Mouse (Mus musculus): ENCODE measurements at regions not wholly inside any gene's neighbourhood (a gene's known extent, or its start where the extent isn't known, plus 50 kb on each side); places are given as distances from the start of the nearest gene placed in this dataset.

DNA sequence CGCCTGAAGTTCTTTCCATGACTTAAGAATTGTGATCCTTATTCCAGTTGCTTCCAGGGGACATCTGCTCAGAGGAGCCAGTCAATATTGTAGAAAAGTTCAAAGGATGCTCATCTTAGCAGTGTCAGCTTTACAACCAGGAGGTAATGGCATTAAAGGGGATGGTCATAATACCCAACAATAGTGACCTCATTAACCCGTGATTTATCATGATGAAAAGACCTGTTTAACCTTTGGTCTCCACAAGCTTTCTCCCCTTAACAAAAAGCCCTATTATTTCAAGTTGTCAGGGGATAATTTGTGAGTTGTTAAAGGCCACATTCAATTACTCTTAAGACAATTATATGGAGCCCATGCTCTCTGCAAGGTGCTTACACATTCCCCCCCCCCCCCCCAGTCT, 54.3 kb upstream of the Htatip2 start:
- 8% methylated on average over 2 of the region's 2 CpGs for WGBS
- Histone ChIP-seq H3K27ac (no peak overlapping the region), H3K9me3 (no peaks in the 10 kb centered on the region), H3K27me3 (peaks cover 31% of the 10 kb centered on the region), H3K4me1 (no peaks in the 10 kb centered on the region), H3K9ac (no peak overlapping the region), H3K4me3 (no peak overlapping the region), H3K4me2 (replicated peaks) (no peak overlapping the region), H3K36me3 (no peaks in the 10 kb centered on the region)
- ATAC-seq (ENCODE audit: low FRiP score, low read depth), result no peak

DNA sequence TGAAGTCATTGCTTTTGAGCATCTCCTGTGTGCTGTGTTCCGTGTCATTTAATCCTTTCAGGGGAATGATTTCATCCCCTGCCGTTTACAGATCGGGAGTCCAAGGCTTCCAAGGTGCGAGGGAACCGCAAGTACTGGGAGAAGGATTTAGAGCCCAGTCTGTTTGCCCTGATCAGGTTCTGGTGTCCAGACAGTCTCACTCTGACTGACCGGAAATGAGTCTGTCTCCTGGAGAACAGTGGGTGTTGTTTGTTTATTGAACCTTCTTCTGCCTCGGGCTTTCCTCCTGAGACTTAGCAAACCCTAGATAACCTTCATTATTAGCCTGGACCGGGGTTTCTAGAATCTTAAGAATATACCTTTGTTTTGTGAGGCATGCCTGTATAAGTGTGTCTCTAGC, 58.2 kb upstream of the Htatip2 start:
- 37% methylated on average over 8 of the region's 8 CpGs for WGBS
- no peak for ATAC-seq (ENCODE audit: low FRiP score, low read depth)
- Histone ChIP-seq H3K4me3 (no peak overlapping the region), H3K27ac (no peak overlapping the region), H3K4me1 (no peaks in the 10 kb centered on the region), H3K4me2 (replicated peaks) (no peak overlapping the region), H3K27me3 (peaks cover 23% of the 10 kb centered on the region), H3K9me3 (no peaks in the 10 kb centered on the region), H3K9ac (no peak overlapping the region), H3K36me3 (no peaks in the 10 kb centered on the region)

GRCm38 (mm10) chr7:49700024-49700390, 58.9 kb upstream of the Htatip2 start:
- Histone ChIP-seq H3K27me3 (peaks cover 19% of the 10 kb centered on the region), H3K4me3 (no peak overlapping the region), H3K9me3 (no peaks in the 10 kb centered on the region), H3K27ac (no peak overlapping the region), H3K4me2 (replicated peaks) (no peak overlapping the region), H3K4me1 (no peaks in the 10 kb centered on the region), H3K36me3 (no peaks in the 10 kb centered on the region), H3K9ac (no peak overlapping the region)
- no peak for ATAC-seq (ENCODE audit: low FRiP score, low read depth)
- 86% methylated on average over 15 of the region's 15 CpGs for WGBS

DNA sequence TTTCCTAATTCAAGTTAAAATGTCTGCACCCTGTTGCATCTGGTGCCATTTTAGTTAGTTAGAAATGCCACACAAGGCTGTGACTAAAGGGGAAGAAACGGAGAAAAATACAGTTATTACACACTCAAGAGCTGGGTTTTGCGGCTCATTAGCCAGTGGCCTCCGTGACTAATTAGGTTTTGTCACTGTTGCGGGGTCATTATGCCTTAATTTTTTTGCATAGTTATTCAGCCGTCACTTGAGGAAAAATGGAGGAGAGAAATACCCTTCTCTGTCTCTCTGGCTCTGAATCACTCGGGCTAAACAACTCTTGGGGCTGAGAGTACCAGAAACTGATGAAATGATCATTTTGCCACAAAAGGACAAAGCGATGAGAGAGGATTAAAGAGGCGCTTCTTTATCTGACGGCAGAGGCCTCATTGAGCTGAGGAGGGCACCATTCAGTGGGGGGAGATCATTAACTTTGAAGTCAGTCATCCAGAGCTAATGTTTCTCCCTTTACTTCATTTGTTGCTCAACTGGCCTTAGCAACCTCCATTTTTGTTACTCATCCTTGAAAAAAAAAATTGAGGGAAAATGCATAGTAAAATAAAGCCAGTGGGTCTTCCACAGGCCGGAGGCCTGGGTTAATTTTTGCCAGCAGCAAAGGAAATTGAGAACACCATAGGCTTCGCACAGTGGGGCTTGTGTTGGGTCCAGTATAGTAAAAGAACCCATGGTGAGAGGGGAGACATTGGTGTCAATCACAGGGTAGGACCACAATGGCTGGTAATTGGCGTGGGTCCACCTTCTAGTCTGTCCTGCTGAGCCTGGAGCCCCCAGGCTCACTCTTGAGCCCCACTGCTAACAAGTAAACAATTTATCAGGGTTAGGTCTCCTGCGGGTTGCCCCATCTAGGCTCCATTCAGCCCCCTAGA, 59.5 kb upstream of the Htatip2 start:
- Histone ChIP-seq H3K4me1 (no peaks in the 10 kb centered on the region), H3K4me2 (replicated peaks) (no peak overlapping the region), H3K4me3 (no peak overlapping the region), H3K9ac (no peak overlapping the region), H3K9me3 (no peaks in the 10 kb centered on the region), H3K27me3 (peaks cover 14% of the 10 kb centered on the region), H3K27ac (no peak overlapping the region), H3K36me3 (no peaks in the 10 kb centered on the region)
- ATAC-seq (ENCODE audit: low FRiP score, low read depth), result no peak
- WGBS, result 63% methylated on average over 13 of the region's 13 CpGs

GRCm38 (mm10) chr7:49696228-49696627, 59.6 kb upstream of the Dbx1 start:
- ATAC-seq (ENCODE audit: low FRiP score, low read depth), result no peak
- H3K36me3 ChIP-seq, result no peaks in the 10 kb centered on the region
- no peaks in the 10 kb centered on the region for H3K9me3 ChIP-seq
- H3K9ac ChIP-seq, result no peak overlapping the region
- H3K27me3 ChIP-seq, result peaks cover 4% of the 10 kb centered on the region; the same call in 1 of the 2 replicates
- no peak overlapping the region for H3K4me2 ChIP-seq (replicated peaks)
- H3K4me3 ChIP-seq, result no peak overlapping the region
- no peak overlapping the region for H3K27ac ChIP-seq
- 47% methylated on average over 6 of the region's 6 CpGs for WGBS
- no peaks in the 10 kb centered on the region for H3K4me1 ChIP-seq

DNA sequence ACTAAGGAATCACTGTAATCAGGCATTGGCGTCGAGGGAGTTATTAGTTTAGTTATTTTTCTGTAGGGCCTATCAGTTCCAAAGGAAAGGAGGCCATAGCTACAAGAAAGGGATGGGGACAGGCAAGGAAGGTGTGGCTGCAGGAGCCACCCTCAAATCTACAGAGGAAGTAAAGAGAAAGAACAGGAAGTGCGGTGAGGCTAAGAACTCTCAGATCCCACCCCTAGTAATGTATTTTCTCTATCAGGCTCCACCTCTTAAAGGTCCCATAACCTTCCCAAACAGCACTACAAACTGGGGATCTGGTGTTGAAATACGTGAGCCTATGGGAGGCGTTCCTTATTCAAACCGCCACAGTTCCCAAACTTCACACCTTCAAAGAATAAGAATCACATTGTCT, 52.9 kb upstream of the Dbx1 start:
- peaks cover 46% of the 10 kb centered on the region for H3K27me3 ChIP-seq
- no peak overlapping the region for H3K4me3 ChIP-seq
- H3K4me2 ChIP-seq (replicated peaks), result no peak overlapping the region
- peaks cover 18% of the 10 kb centered on the region for H3K4me1 ChIP-seq
- no peaks in the 10 kb centered on the region for H3K9me3 ChIP-seq
- no peak overlapping the region for H3K9ac ChIP-seq
- no peak for ATAC-seq (ENCODE audit: low FRiP score, low read depth)
- H3K27ac ChIP-seq, result no peak overlapping the region
- 40% methylated on average over 6 of the region's 6 CpGs for WGBS
- H3K36me3 ChIP-seq, result no peaks in the 10 kb centered on the region

DNA sequence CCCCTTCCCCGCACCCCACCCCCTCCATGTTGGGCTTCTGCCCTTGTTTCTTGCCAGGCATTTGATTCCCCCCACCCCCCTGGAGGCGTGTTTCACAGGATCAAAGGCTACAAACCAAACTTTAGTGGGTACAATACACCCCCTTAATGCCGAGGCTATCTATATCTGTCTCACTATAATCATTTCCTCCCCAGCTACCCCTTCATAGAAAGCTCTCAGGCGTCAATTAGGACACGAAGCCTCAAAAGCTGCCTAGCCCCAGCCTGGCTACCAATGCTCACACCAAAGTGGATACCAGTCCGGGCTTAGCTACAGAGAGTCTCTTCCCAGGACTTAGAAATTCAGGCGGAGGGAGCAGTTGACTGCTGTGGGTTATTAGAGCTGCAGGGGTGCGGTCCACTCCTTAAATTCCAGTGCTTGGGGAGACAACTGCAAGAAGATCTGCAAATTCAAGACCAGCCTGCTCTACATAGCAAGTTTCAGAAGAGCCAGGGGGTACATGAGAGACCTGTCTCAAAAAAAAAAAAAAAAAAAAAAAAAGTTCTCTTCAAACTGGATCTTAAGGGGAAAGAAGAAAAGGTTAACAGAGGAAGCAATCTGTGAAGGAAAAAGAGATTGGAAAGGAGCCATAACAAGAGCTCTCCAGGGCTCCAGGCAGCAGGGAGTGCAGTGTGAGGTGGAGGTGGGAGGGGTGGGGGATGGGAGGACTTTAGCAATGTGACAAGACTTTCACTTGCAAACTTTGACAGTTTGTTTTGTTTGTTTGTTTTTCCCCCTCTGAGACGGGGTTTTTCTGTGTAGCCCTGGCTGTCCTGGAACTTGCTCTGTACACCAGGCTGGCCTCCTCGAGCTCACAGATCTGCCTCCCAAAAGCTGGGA, 52.1 kb upstream of the Dbx1 start:
- Histone ChIP-seq H3K27me3 (peaks cover 54% of the 10 kb centered on the region), H3K4me2 (replicated peaks) (peak overlapping the region; percentile 41), H3K9me3 (no peaks in the 10 kb centered on the region), H3K9ac (no peak overlapping the region), H3K36me3 (no peaks in the 10 kb centered on the region), H3K27ac (no peak overlapping the region), H3K4me3 (no peak overlapping the region), H3K4me1 (peaks cover 18% of the 10 kb centered on the region)
- WGBS, result 5% methylated on average over 10 of the region's 10 CpGs
- no peak; the same call in 1 of the 2 replicates for ATAC-seq (ENCODE audit: low FRiP score, low read depth)

DNA sequence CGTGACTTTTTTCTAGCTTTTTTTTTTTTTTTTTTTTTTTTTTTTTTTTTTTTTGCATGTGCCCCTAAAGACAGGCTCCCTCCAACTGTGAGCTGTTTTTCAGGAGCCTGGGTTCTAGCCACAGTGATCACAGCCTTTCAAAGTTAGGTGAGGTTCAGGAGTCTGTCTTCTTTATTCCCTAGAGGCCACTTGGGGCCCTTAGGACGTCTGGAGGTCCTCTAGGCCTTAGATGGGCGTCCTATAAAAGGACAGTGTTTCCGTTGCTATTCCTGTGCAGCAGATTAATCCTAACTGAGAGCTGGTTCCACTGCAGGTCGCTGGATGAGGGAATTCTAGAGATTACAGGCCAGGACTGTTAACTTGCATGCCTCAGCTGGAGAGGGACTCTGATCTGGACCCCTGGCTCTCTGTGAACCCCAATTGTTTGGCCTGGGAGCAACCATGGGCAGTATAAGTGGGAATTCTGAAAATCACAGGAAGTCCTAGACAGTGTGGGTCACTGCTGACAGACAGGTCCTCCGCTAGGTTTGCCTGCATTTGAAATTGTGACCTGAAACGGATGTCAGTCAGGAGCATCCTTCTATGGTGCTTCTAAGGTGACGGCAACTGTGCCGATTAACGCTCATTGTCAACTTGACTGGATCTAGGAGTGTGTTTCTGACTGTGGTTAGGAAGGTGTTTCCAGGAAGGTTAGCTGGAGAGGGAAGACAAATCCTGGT, 51.2 kb upstream of the Dbx1 start:
- ATAC-seq (ENCODE audit: low FRiP score, low read depth), result no peak; the same call in 1 of the 2 replicates
- H3K9ac ChIP-seq, result no peak overlapping the region
- H3K4me3 ChIP-seq, result no peak overlapping the region
- H3K27me3 ChIP-seq, result peaks cover 60% of the 10 kb centered on the region
- H3K4me1 ChIP-seq, result peaks cover 18% of the 10 kb centered on the region
- no peaks in the 10 kb centered on the region for H3K36me3 ChIP-seq
- H3K27ac ChIP-seq, result no peak overlapping the region
- whole genome bisulfite sequencing, result 21% methylated on average over 10 of the region's 10 CpGs
- H3K4me2 ChIP-seq (replicated peaks), result peak overlapping the region; percentile 41
- H3K9me3 ChIP-seq, result no peaks in the 10 kb centered on the region

- ATAC-seq (ENCODE audit: low FRiP score, low read depth), result no peak
- peaks cover 18% of the 10 kb centered on the region for H3K4me1 ChIP-seq
- no peak overlapping the region for H3K4me2 ChIP-seq (replicated peaks)
- H3K9ac ChIP-seq, result no peak overlapping the region
- 40% methylated on average over 11 of the region's 11 CpGs for WGBS
- H3K27me3 ChIP-seq, result peaks cover 68% of the 10 kb centered on the region
- H3K27ac ChIP-seq, result no peak overlapping the region
- no peaks in the 10 kb centered on the region for H3K9me3 ChIP-seq
- H3K36me3 ChIP-seq, result no peaks in the 10 kb centered on the region
- H3K4me3 ChIP-seq, result no peak overlapping the region
These were observed 50.3 kb upstream of the Dbx1 start for GRCm38 (mm10) chr7:49686992-49687391.

All from limb, embryonic 13.5 days (tissue).